Mouse (Mus musculus): ENCODE results near the gene Atcay. TPM values are rescaled to one million over a fixed set of nuclear protein-coding genes. Genes with fewer than 3 reads are reported as not detected.

Atcay gene
- polyA plus RNA-seq, 1 experiment from 2014 or later = 91.1 TPM

GRCm38 (mm10) chr10:81162318-81162652, 68.3 kb downstream of the Atcay start:
- no peaks in the 10 kb centered on the region for H3K27me3 ChIP-seq (replicated peaks)
- peaks cover 51% of the 10 kb centered on the region for H3K36me3 ChIP-seq
- no peak overlapping the region for H3K9ac ChIP-seq (replicated peaks)
- H3K4me3 ChIP-seq (replicated peaks) = no peak overlapping the region
- no peaks in the 10 kb centered on the region for H3K9me3 ChIP-seq (replicated peaks)
- WGBS = 83% methylated on average over 2 of the region's 2 CpGs
- H3K4me1 ChIP-seq = peaks cover 52% of the 10 kb centered on the region
- no peak overlapping the region for H3K27ac ChIP-seq (replicated peaks)
- ATAC-seq (ENCODE audit: low FRiP score) = no peak
- peak overlapping the region; percentile 11; the same call in 1 of the 2 replicates for H3K4me2 ChIP-seq

- WGBS = 39% methylated on average over 8 of the region's 8 CpGs
- peak overlapping the region; percentile 11; the same call in 1 of the 2 replicates for H3K4me2 ChIP-seq
- ATAC-seq (ENCODE audit: low FRiP score) = no peak
Measured at GRCm38 (mm10) chr10:81161602-81162317, 68.9 kb downstream of the Atcay start.

DNA sequence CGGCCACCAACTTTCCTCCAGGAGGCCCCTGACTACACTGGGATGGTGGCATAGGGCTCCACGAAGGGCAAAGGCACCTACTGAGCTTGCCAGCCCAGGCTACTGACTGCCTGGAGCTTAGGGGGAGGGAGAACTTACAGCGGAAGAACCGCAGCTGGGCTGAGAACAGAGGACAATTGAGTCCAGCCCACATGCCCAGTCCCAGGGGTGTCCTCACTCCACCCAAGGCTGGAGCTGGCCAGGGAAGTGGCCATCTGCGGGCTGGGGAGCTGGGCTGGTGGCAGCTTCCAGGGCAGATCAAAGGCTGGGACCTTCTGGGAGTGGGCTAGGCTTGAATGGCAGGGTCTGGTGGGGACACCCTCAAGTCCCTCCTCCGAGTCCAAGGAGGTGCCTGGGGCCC, 75.9 kb downstream of the Atcay start:
- Histone ChIP-seq H3K36me3 (peaks cover 73% of the 10 kb centered on the region), H3K27me3 (replicated peaks) (no peaks in the 10 kb centered on the region)
- 83% methylated on average over 6 of the region's 6 CpGs for WGBS

More at GRCm38 (mm10) chr10:81161602-81162317, 68.9 kb downstream of the Atcay start:
- H3K4me3 ChIP-seq (replicated peaks) = no peak overlapping the region
- no peak overlapping the region for H3K27ac ChIP-seq (replicated peaks)
- H3K4me1 ChIP-seq = peaks cover 47% of the 10 kb centered on the region
- H3K36me3 ChIP-seq = peaks cover 56% of the 10 kb centered on the region
- no peaks in the 10 kb centered on the region for H3K27me3 ChIP-seq (replicated peaks)
- H3K9me3 ChIP-seq (replicated peaks) = no peaks in the 10 kb centered on the region
- no peak overlapping the region for H3K9ac ChIP-seq (replicated peaks)

More for the DNA sequence above, 75.9 kb downstream of the Atcay start:
- Histone ChIP-seq H3K4me2 (no peak overlapping the region), H3K9me3 (replicated peaks) (no peaks in the 10 kb centered on the region), H3K4me3 (replicated peaks) (no peak overlapping the region), H3K27ac (replicated peaks) (no peak overlapping the region), H3K4me1 (0 out of 2 replicates have a peak, but pooled peaks cover 3% of the 10 kb centered on the region), H3K9ac (replicated peaks) (no peak overlapping the region)
- ATAC-seq (ENCODE audit: low FRiP score) = no peak

Small RNA genes within 50 kb of the gene (microRNA-seq; reads per million reads assigned to microRNA genes)
- 11.6 reads per million, percentile 27 among the genes with 10 or more reads in this experiment for gene Mir3057

Other genes starting within 250 kb of the Atcay start
- 22.8 and 24.9 TPM in 2 replicates for gene Gng7, start 215.9 kb downstream of the Atcay start, polyA plus RNA-seq (2015; fragmentation: Nextera tagmentation; extraction: Ambion mirVana)
- gene Diras1, start 205.2 kb downstream of the Atcay start, polyA plus RNA-seq (2015; fragmentation: Nextera tagmentation; extraction: Ambion mirVana) = 55.3 and 69.4 TPM in 2 replicates
- 43.9 and 47.7 TPM in 2 replicates for gene Slc39a3, start 193.4 kb downstream of the Atcay start, polyA plus RNA-seq (2015; fragmentation: Nextera tagmentation; extraction: Ambion mirVana)
- gene Sgta, start 170.7 kb downstream of the Atcay start, polyA plus RNA-seq (2015; fragmentation: Nextera tagmentation; extraction: Ambion mirVana) = 290 and 298 TPM in 2 replicates
- gene Thop1, start 160.8 kb downstream of the Atcay start, polyA plus RNA-seq (2015; fragmentation: Nextera tagmentation; extraction: Ambion mirVana) = 44.3 and 52.9 TPM in 2 replicates
- gene Creb3l3, start 132.0 kb downstream of the Atcay start, polyA plus RNA-seq (2015; fragmentation: Nextera tagmentation; extraction: Ambion mirVana) = 0.38 and 0.56 TPM in 2 replicates
- gene Map2k2, start 124.9 kb downstream of the Atcay start, polyA plus RNA-seq (2015; fragmentation: Nextera tagmentation; extraction: Ambion mirVana) = 227 and 241 TPM in 2 replicates
- 14.8 and 21.0 TPM in 2 replicates for gene Zbtb7a, start 95.6 kb downstream of the Atcay start, polyA plus RNA-seq (2015; fragmentation: Nextera tagmentation; extraction: Ambion mirVana)
- gene Pias4, start 62.9 kb downstream of the Atcay start, polyA plus RNA-seq (2015; fragmentation: Nextera tagmentation; extraction: Ambion mirVana) = 52.8 and 57.3 TPM in 2 replicates
- 493 and 549 TPM in 2 replicates for gene Eef2, start 54.2 kb downstream of the Atcay start, polyA plus RNA-seq (2015; fragmentation: Nextera tagmentation; extraction: Ambion mirVana)
- gene Dapk3, start 47.8 kb downstream of the Atcay start, polyA plus RNA-seq (2015; fragmentation: Nextera tagmentation; extraction: Ambion mirVana) = 65.7 and 70.4 TPM in 2 replicates
- not detected in 2 replicates for gene 4930442H23Rik, start 47.0 kb downstream of the Atcay start, polyA plus RNA-seq (2015; fragmentation: Nextera tagmentation; extraction: Ambion mirVana)
- gene Nmrk2, start 28.8 kb downstream of the Atcay start, polyA plus RNA-seq (2015; fragmentation: Nextera tagmentation; extraction: Ambion mirVana) = 0.17 and 0.26 TPM in 2 replicates
- 27.1 and 31.9 TPM in 2 replicates for gene Zfr2, start 2.3 kb upstream of the Atcay start, polyA plus RNA-seq (2015; fragmentation: Nextera tagmentation; extraction: Ambion mirVana)
- 37.1 and 48.3 TPM in 2 replicates for gene Matk, start 22.1 kb upstream of the Atcay start, polyA plus RNA-seq (2015; fragmentation: Nextera tagmentation; extraction: Ambion mirVana)
- gene Mrpl54, start 36.1 kb upstream of the Atcay start, polyA plus RNA-seq (2015; fragmentation: Nextera tagmentation; extraction: Ambion mirVana) = 155 and 160 TPM in 2 replicates
- gene Apba3, start 36.1 kb upstream of the Atcay start, polyA plus RNA-seq (2015; fragmentation: Nextera tagmentation; extraction: Ambion mirVana) = 38.0 and 39.1 TPM in 2 replicates
- 4.1 and 7.9 TPM in 2 replicates for gene Tjp3, start 60.7 kb upstream of the Atcay start, polyA plus RNA-seq (2015; fragmentation: Nextera tagmentation; extraction: Ambion mirVana)
- gene Pip5k1c, start 62.1 kb upstream of the Atcay start, polyA plus RNA-seq (2015; fragmentation: Nextera tagmentation; extraction: Ambion mirVana) = 116 and 124 TPM in 2 replicates
- gene Cactin, start 90.3 kb upstream of the Atcay start, polyA plus RNA-seq (2015; fragmentation: Nextera tagmentation; extraction: Ambion mirVana) = 27.8 and 34.0 TPM in 2 replicates
- gene Tbxa2r, start 97.9 kb upstream of the Atcay start, polyA plus RNA-seq (2015; fragmentation: Nextera tagmentation; extraction: Ambion mirVana) = 5.5 and 11.4 TPM in 2 replicates
- not detected in 2 replicates for gene Gipc3, start 112.4 kb upstream of the Atcay start, polyA plus RNA-seq (2015; fragmentation: Nextera tagmentation; extraction: Ambion mirVana)
- 31.0 and 48.9 TPM in 2 replicates for gene Hmg20b, start 119.6 kb upstream of the Atcay start, polyA plus RNA-seq (2015; fragmentation: Nextera tagmentation; extraction: Ambion mirVana)
- 22.9 and 29.4 TPM in 2 replicates for gene Mfsd12, start 126.7 kb upstream of the Atcay start, polyA plus RNA-seq (2015; fragmentation: Nextera tagmentation; extraction: Ambion mirVana)
- gene 4930404N11Rik, start 135.0 kb upstream of the Atcay start, polyA plus RNA-seq (2015; fragmentation: Nextera tagmentation; extraction: Ambion mirVana) = 1.3 and 1.5 TPM in 2 replicates
- gene Fzr1, start 147.7 kb upstream of the Atcay start, polyA plus RNA-seq (2015; fragmentation: Nextera tagmentation; extraction: Ambion mirVana) = 132 and 146 TPM in 2 replicates
- 101 TPM in 2 replicates for gene Dohh, start 153.6 kb upstream of the Atcay start, polyA plus RNA-seq (2015; fragmentation: Nextera tagmentation; extraction: Ambion mirVana)
- gene Gm48551, start 153.6 kb upstream of the Atcay start, polyA plus RNA-seq (2015; fragmentation: Nextera tagmentation; extraction: Ambion mirVana) = 5.7 and 7.2 TPM in 2 replicates
- 3.4 and 3.6 TPM in 2 replicates for gene Gm48552, start 158.2 kb upstream of the Atcay start, polyA plus RNA-seq (2015; fragmentation: Nextera tagmentation; extraction: Ambion mirVana)
- gene Smim24, start 162.2 kb upstream of the Atcay start, polyA plus RNA-seq (2015; fragmentation: Nextera tagmentation; extraction: Ambion mirVana) = 2.5 and 9.3 TPM in 2 replicates
- gene Nfic, start 224.8 kb upstream of the Atcay start, polyA plus RNA-seq (2015; fragmentation: Nextera tagmentation; extraction: Ambion mirVana) = 35.0 and 35.8 TPM in 2 replicates

Measured in neural tube, embryonic 15.5 days (tissue).